Mouse (Mus musculus) mouse embryonic stem cell (cell line): Measurements from ENCODE around the gene Lss.

Experiments used
- in situ Hi-C, 2 experiments: fragments of 300-500 bp; cut with MboI; formaldehyde crosslinking; loops; 1 replicate in 1 of 2; 3 replicates in 1 of 2; pipeline ENCODE4 v1.14.3; 2019 to 2020; ENCODE audit warnings: low sequenced_read_pairs in 2 of 2, low pct_unique_long_range_greater_than_20kb in 1 of 2, mixed read lengths in 1 of 2; ENCODE audit not compliant: unreplicated experiment in 1 of 2

The Lss gene

GRCm38 (mm10) chr10:76550458-76550857, 19.1 kb downstream of the Lss start:
- in situ Hi-C loops: loop anchor here (5.0 to 10.0 kb wide), 2 partner anchors 182 to 184 kb away; no protein-coding TSS in a partner anchor

GRCm38 (mm10) chr10:76551556-76551955, 20.2 kb downstream of the Lss start:
- in situ Hi-C loops: loop anchor here (5.0 to 10.0 kb wide), 2 partner anchors 181 to 183 kb away; no protein-coding TSS in a partner anchor

GRCm38 (mm10) chr10:76554061-76554460, 22.7 kb downstream of the Lss start:
- in situ Hi-C loops: loop anchor here (5.0 to 10.0 kb wide), 2 partner anchors 178 to 181 kb away; no protein-coding TSS in a partner anchor

GRCm38 (mm10) chr10:76561972-76562371, 30.6 kb downstream of the Lss start, which contains the start of gene Spatc1l:
Gene Spatc1l (plus strand): TSS chr10:76562272.
- in situ Hi-C loops: no loop called here

- in situ Hi-C loops: no loop called here
These were observed 38.8 kb downstream of the Lss start for GRCm38 (mm10) chr10:76569996-76570685.

GRCm38 (mm10) chr10:76571070-76571469, 39.7 kb downstream of the Lss start:
- in situ Hi-C loops: no loop called here

- in situ Hi-C loops: no loop called here
These were observed 40.8 kb downstream of the Lss start for GRCm38 (mm10) chr10:76572151-76572550.

- in situ Hi-C loops: no loop called here
These were observed 44.0 kb downstream of the Lss start, which contains the start of gene Ftcd for GRCm38 (mm10) chr10:76575374-76575773. Gene Ftcd (plus strand): TSS chr10:76575648.

- in situ Hi-C loops: no loop called here
These were observed 45.5 kb downstream of the Lss start for GRCm38 (mm10) chr10:76576920-76577319.

GRCm38 (mm10) chr10:76584138-76584537, 52.8 kb downstream of the Lss start:
- in situ Hi-C loops: no loop called here

- in situ Hi-C loops: no loop called here
These were observed 54.8 kb downstream of the Lss start for GRCm38 (mm10) chr10:76586190-76586589.

GRCm38 (mm10) chr10:76590197-76590596, 58.8 kb downstream of the Lss start:
- in situ Hi-C loops: no loop called here

GRCm38 (mm10) chr10:76596338-76596737, 65.0 kb downstream of the Lss start:
- in situ Hi-C loops: no loop called here

- in situ Hi-C loops: no loop called here
These were observed 71.3 kb downstream of the Lss start for GRCm38 (mm10) chr10:76602690-76603089.
